Mouse (Mus musculus): Measurements from ENCODE around the gene Asic2.

DNA sequence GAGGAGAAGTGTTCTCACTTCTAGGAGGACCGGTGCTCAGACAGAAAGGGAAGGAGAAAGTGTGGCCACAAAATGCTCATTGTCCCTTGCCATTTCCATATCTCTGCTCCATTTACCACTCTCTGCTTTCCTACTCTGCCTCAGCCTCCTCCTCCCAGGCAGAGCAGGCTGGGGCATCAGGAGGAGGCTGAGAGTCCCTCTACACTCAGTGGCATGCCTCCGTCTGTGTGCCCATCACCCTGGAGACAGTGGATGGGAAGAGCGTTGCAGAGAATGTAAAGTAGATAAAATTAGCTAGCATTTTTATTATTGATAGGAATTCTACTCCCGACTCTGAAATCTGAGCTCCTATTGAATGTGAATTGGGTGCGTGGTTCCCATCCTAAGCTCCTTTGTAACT is 984.7 kb downstream of the Asic2 start:
- TF ChIP-seq POLR2A (IDR thresholded peaks at IDR 0.05; ENCODE audit: borderline replicate concordance, extremely low read depth, insufficient read depth, insufficient read length, poor library complexity, severe bottlenecking) = no peak
- TF ChIP-seq CTCF (IDR thresholded peaks at IDR 0.05; ENCODE audit: borderline replicate concordance, extremely low read depth, insufficient read depth, insufficient read length) = no peak

All from brain, embryonic 14.5 days (tissue).